Mouse (Mus musculus) left cerebral cortex, adult 18-20 months (tissue): ENCODE measurements around the gene Prh1. TPM values are rescaled to one million over a fixed set of nuclear protein-coding genes. Genes with fewer than 3 reads are reported as not detected.
"Not testable (repeated sequence)": the region's sequence is repeated elsewhere in the genome, so short reads cannot be mapped to it uniquely, and the experiment has no call there.

ENCODE experiments used
- DNase-seq, 2 experiments: peaks; one replicate each; pipeline ENCODE4 v3.0.0; 2021 to 2022; ENCODE audit warnings: low spot score in 2 of 2, mixed read lengths in 1 of 2
- long read RNA-seq, 2 experiments: library from polyadenylated mRNA; stranded (forward); transcript quantifications; one replicate each; pipeline ENCODE4 v2.0.0; 2021
- total RNA-seq, 2 experiments: library from RNA; stranded (reverse); gene quantifications; 2 replicates each; pipeline ENCODE4 v1.2.3; 2021

Prh1 gene
- not detected for total RNA-seq
- long read RNA-seq, experiment 1, result 0 reads
- long read RNA-seq, experiment 2, result 0 reads

DNA sequence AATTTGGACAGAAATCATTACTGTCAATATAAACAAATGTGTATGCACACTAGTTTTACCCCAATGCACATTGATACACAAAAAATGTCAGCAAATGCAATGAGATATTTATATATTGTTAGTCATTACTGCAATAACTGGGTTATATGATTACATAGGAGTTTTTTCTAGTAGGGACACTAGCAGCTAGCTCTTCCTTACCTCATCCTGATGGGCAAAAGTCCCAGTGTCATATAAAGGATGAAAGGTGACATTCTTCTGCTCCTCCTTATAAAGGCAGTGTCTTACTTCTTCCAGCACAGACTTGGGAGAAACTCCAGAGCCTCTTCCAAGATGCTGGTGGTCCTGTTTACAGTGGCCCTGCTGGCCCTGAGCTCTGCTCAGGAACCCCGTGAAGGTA lies at the start of gene Prh1:
Prh1 (plus strand) TSS at position 301 of the 400 bp plus-strand sequence.
- DNase-seq, result not testable (repeated sequence)

DNA sequence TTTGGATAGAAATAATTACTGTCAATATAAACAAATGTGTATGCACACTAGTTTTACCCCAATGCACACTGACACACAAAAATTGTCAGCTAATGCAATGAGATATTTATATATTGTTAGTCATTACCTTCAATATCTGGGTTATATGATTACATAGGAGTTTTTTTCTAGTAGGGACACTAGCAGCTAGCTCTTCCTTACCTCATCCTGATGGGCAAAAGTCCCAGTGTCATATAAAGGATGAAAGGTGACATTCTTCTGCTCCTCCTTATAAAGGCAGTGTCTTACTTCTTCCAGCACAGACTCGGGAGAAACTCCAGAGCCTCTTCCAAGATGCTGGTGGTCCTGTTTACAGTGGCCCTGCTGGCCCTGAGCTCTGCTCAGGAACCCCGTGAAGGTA lies 26.0 kb downstream of the Prh1 start, which contains the start of gene Prp2:
Prp2 (plus strand) TSS at position 301 of the 400 bp plus-strand sequence.
- DNase-seq, result not testable (repeated sequence)

Other genes with a start within 250 kb of the Prh1 start
- gene Gm8882, start 205.7 kb upstream of the Prh1 start, total RNA-seq, result not detected
- gene Prp2, start 26.1 kb downstream of the Prh1 start, total RNA-seq, result not detected
- gene A630073D07Rik, start 81.7 kb downstream of the Prh1 start, total RNA-seq, result not detected
- not detected for gene Tas2r120, start 87.1 kb downstream of the Prh1 start, total RNA-seq
- gene Tas2r121, start 131.2 kb downstream of the Prh1 start, total RNA-seq, result not detected
- gene Tas2r122, start 142.1 kb downstream of the Prh1 start, total RNA-seq, result not detected
- not detected for gene Tas2r115, start 168.2 kb downstream of the Prh1 start, total RNA-seq
- not detected for gene Tas2r124, start 184.9 kb downstream of the Prh1 start, total RNA-seq
- not detected for gene Tas2r102, start 192.3 kb downstream of the Prh1 start, total RNA-seq
- not detected for gene Tas2r136, start 208.4 kb downstream of the Prh1 start, total RNA-seq
- gene Tas2r117, start 233.0 kb downstream of the Prh1 start, total RNA-seq, result not detected